Mouse (Mus musculus): ENCODE data around the gene Zkscan17. TPM values are rescaled to one million over a fixed set of nuclear protein-coding genes. Genes with fewer than 3 reads are reported as not detected.

Zkscan17 gene
- total and polyA plus RNA-seq, 3 experiments, result 15.3 to 89.8 (median 48.6) TPM

DNA sequence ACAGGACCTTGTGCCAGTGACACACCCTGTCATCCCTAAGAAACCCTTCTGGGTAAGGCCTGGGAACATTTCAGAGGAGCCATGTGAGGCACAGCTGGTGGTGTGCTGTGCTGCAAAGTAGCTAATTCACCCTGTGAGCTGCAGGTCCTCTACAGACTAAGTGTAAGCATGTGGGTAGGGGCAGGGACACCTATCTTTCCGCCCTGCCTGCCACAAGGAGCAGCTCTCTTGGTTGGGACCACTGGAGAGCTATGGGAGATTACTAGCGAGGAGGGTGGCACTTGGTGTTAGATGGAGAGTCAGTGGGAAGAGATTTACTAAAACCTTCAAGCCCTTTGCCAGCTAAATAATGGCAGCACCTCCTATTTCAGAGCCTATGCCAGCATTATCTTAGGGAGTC is 69.7 kb downstream of the Zkscan17 start:
- Histone ChIP-seq H3K27me3 (ENCODE audit: insufficient read depth, low read length) (no peaks in the 10 kb centered on the region), H3K4me3 (ENCODE audit: low read depth, low read length) (no peak overlapping the region), H3K9me3 (replicated peaks) (no peaks in the 10 kb centered on the region; the same call in 1 of the 2 replicates), H3K4me1 (ENCODE audit: insufficient read depth, low read depth, low read length) (peaks cover 9% of the 10 kb centered on the region), H3K36me3 (replicated peaks) (peaks cover 81% of the 10 kb centered on the region)
- DNase-seq (ENCODE audit: low spot score) (no peak), ATAC-seq (ENCODE audit: extremely low read depth, insufficient number of reproducible peaks, low FRiP score, poor library complexity, severe bottlenecking) (no peak)
- TF ChIP-seq GATA1 (IDR thresholded peaks at IDR 0.05; ENCODE audit: borderline replicate concordance, low read length) (no peak), TAL1 (conservative IDR thresholded peaks at IDR 0.05; ENCODE audit: low read depth, low read length) (no peak), GATA2 (IDR thresholded peaks at IDR 0.05; ENCODE audit: borderline replicate concordance, low read depth, low read length) (no peak), POLR2AphosphoS5 (IDR thresholded peaks at IDR 0.05; ENCODE audit: insufficient replicate concordance, low read depth, low read length) (no peak), CTCF (IDR thresholded peaks at IDR 0.05; ENCODE audit: low read depth, low read length) (no peak)

GRCm38 (mm10) chr11:59456346-59456745 is 70.2 kb downstream of the Zkscan17 start:
- Histone ChIP-seq H3K27me3 (ENCODE audit: insufficient read depth, low read length) (no peaks in the 10 kb centered on the region), H3K36me3 (replicated peaks) (peaks cover 83% of the 10 kb centered on the region), H3K4me3 (ENCODE audit: low read depth, low read length) (no peak overlapping the region), H3K4me1 (ENCODE audit: insufficient read depth, low read depth, low read length) (peaks cover 14% of the 10 kb centered on the region), H3K9me3 (replicated peaks) (no peaks in the 10 kb centered on the region)
- DNase-seq (ENCODE audit: low spot score), result no peak
- ATAC-seq (ENCODE audit: extremely low read depth, insufficient number of reproducible peaks, low FRiP score, poor library complexity, severe bottlenecking), result no peak
- TF ChIP-seq POLR2AphosphoS5 (IDR thresholded peaks at IDR 0.05; ENCODE audit: insufficient replicate concordance, low read depth, low read length) (no peak), GATA1 (IDR thresholded peaks at IDR 0.05; ENCODE audit: borderline replicate concordance, low read length) (no peak), CTCF (IDR thresholded peaks at IDR 0.05; ENCODE audit: low read depth, low read length) (no peak), GATA2 (IDR thresholded peaks at IDR 0.05; ENCODE audit: borderline replicate concordance, low read depth, low read length) (no peak), TAL1 (conservative IDR thresholded peaks at IDR 0.05; ENCODE audit: low read depth, low read length) (no peak)

DNA sequence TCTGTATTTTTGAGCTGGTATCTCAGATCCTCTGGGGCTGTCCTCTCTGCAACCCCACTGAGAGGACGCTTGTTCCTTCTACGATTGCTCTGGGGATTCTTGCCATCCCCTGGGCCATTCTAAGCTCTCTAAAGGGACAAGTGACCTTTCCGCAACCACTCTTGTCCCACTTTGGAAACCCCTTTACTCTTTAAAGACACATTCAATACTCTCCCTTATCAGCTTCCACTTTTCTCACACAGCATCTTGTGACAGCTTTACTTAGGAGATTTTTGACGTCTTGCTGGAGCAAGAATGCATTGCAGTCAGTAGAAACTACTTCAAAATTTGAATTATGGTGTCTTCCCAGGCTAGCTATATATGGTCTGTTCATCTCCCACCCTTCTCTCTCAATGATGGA is 75.5 kb downstream of the Zkscan17 start, which contains the start of gene Snap47:
Gene Snap47 (minus strand): TSS at position 101 of the 400 bp plus-strand sequence.
- DNase-seq (ENCODE audit: low spot score) (no peak), ATAC-seq (ENCODE audit: extremely low read depth, insufficient number of reproducible peaks, low FRiP score, poor library complexity, severe bottlenecking) (no peak)
- no peak for TF ChIP-seq POLR2AphosphoS5 (IDR thresholded peaks at IDR 0.05; ENCODE audit: insufficient replicate concordance, low read depth, low read length)
- TF ChIP-seq GATA2 (IDR thresholded peaks at IDR 0.05; ENCODE audit: borderline replicate concordance, low read depth, low read length), result no peak
- no peak for TF ChIP-seq GATA1 (IDR thresholded peaks at IDR 0.05; ENCODE audit: borderline replicate concordance, low read length)
- Histone ChIP-seq H3K36me3 (replicated peaks) (peaks cover 67% of the 10 kb centered on the region), H3K9me3 (replicated peaks) (no peaks in the 10 kb centered on the region), H3K4me1 (ENCODE audit: insufficient read depth, low read depth, low read length) (peaks cover 34% of the 10 kb centered on the region), H3K27me3 (ENCODE audit: insufficient read depth, low read length) (no peaks in the 10 kb centered on the region), H3K4me3 (ENCODE audit: low read depth, low read length) (peak within 1 kb of the TSS; percentile 87)

- ATAC-seq (ENCODE audit: extremely low read depth, insufficient number of reproducible peaks, low FRiP score, poor library complexity, severe bottlenecking), result 0 out of 2 replicates have a peak, but pooled peaks have one; percentile 42
- no peak for DNase-seq (ENCODE audit: low spot score)
- H3K27me3 ChIP-seq (ENCODE audit: insufficient read depth, low read length), result no peaks in the 10 kb centered on the region
- H3K4me3 ChIP-seq (ENCODE audit: low read depth, low read length), result peak overlapping the region; percentile 87
- TF ChIP-seq CTCF (IDR thresholded peaks at IDR 0.05; ENCODE audit: low read depth, low read length) (no peak), GATA2 (IDR thresholded peaks at IDR 0.05; ENCODE audit: borderline replicate concordance, low read depth, low read length) (no peak), POLR2AphosphoS5 (IDR thresholded peaks at IDR 0.05; ENCODE audit: insufficient replicate concordance, low read depth, low read length) (no peak), TAL1 (conservative IDR thresholded peaks at IDR 0.05; ENCODE audit: low read depth, low read length) (no peak), GATA1 (IDR thresholded peaks at IDR 0.05; ENCODE audit: borderline replicate concordance, low read length) (no peak)
- H3K36me3 ChIP-seq (replicated peaks), result peaks cover 59% of the 10 kb centered on the region
- H3K4me1 ChIP-seq (ENCODE audit: insufficient read depth, low read depth, low read length), result peaks cover 34% of the 10 kb centered on the region
- no peaks in the 10 kb centered on the region for H3K9me3 ChIP-seq (replicated peaks)
These were observed 76.2 kb downstream of the Zkscan17 start for GRCm38 (mm10) chr11:59450230-59450771.

GRCm38 (mm10) chr11:59449741-59450229 is 76.8 kb downstream of the Zkscan17 start, which contains the start of gene Jmjd4:
Gene Jmjd4, plus strand, starts transcription at chr11:59450045.
- H3K4me1 ChIP-seq (ENCODE audit: insufficient read depth, low read depth, low read length), result peaks cover 34% of the 10 kb centered on the region
- no peaks in the 10 kb centered on the region for H3K9me3 ChIP-seq (replicated peaks)
- peaks cover 54% of the 10 kb centered on the region for H3K36me3 ChIP-seq (replicated peaks)
- peak; percentile 99 for DNase-seq (ENCODE audit: low spot score)
- ATAC-seq (ENCODE audit: extremely low read depth, insufficient number of reproducible peaks, low FRiP score, poor library complexity, severe bottlenecking), result peak; percentile 71
- peak within 1 kb of the TSS; percentile 87 for H3K4me3 ChIP-seq (ENCODE audit: low read depth, low read length)
- TF ChIP-seq TAL1 (conservative IDR thresholded peaks at IDR 0.05; ENCODE audit: low read depth, low read length), result no peak
- TF ChIP-seq GATA2 (IDR thresholded peaks at IDR 0.05; ENCODE audit: borderline replicate concordance, low read depth, low read length), result no peak
- no peak for TF ChIP-seq POLR2AphosphoS5 (IDR thresholded peaks at IDR 0.05; ENCODE audit: insufficient replicate concordance, low read depth, low read length)
- no peak for TF ChIP-seq GATA1 (IDR thresholded peaks at IDR 0.05; ENCODE audit: borderline replicate concordance, low read length)
- TF ChIP-seq CTCF (IDR thresholded peaks at IDR 0.05; ENCODE audit: low read depth, low read length), result no peak
- H3K27me3 ChIP-seq (ENCODE audit: insufficient read depth, low read length), result no peaks in the 10 kb centered on the region

DNA sequence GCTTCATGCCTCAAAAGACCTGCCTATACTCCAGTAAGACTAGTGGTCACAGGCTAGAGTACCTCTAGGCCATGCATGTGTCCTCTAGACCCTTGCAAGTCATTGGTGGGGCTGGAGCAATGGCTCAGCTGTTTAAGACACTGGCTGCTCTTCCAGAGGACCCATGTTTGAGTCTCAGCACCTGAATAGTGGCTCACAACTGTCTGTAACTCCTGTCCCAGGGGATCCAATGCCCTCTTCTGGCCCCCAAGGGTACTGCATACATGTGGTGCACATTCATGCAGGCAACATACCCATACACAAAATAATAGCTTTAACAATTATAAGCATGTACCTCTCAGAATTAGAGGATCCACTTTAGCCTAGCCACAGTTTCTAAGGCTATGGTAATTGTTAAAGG is 83.4 kb downstream of the Zkscan17 start:
- peaks cover 3% of the 10 kb centered on the region; the same call in 1 of the 2 replicates for H3K4me1 ChIP-seq (ENCODE audit: insufficient read depth, low read depth, low read length)
- TF ChIP-seq GATA1 (IDR thresholded peaks at IDR 0.05; ENCODE audit: borderline replicate concordance, low read length) (no peak), GATA2 (IDR thresholded peaks at IDR 0.05; ENCODE audit: borderline replicate concordance, low read depth, low read length) (no peak), TAL1 (conservative IDR thresholded peaks at IDR 0.05; ENCODE audit: low read depth, low read length) (no peak), CTCF (IDR thresholded peaks at IDR 0.05; ENCODE audit: low read depth, low read length) (no peak), POLR2AphosphoS5 (IDR thresholded peaks at IDR 0.05; ENCODE audit: insufficient replicate concordance, low read depth, low read length) (no peak)
- H3K27me3 ChIP-seq (ENCODE audit: insufficient read depth, low read length), result no peaks in the 10 kb centered on the region
- H3K4me3 ChIP-seq (ENCODE audit: low read depth, low read length), result no peak overlapping the region
- DNase-seq (ENCODE audit: low spot score) (no peak), ATAC-seq (ENCODE audit: extremely low read depth, insufficient number of reproducible peaks, low FRiP score, poor library complexity, severe bottlenecking) (no peak)
- H3K9me3 ChIP-seq (replicated peaks), result peaks cover 4% of the 10 kb centered on the region; the same call in 1 of the 2 replicates
- peaks cover 26% of the 10 kb centered on the region for H3K36me3 ChIP-seq (replicated peaks)

Data from G1E (cell line).